Mouse (Mus musculus) 3134 (cell line): ENCODE results near the gene Arg1.

Experiments used
- DNase-seq: peaks from one replicate; pipeline ENCODE4 v3.0.0-alpha.2; 2011; ENCODE audit warnings: low spot score; ENCODE audit not compliant: insufficient read length; ENCODE audit errors: extremely low read depth

Arg1 gene

GRCm38 (mm10) chr10:24926962-24927720 lies at the start of gene Arg1:
Arg1 (minus strand) TSS chr10:24927484.
- no peak for DNase-seq

DNA sequence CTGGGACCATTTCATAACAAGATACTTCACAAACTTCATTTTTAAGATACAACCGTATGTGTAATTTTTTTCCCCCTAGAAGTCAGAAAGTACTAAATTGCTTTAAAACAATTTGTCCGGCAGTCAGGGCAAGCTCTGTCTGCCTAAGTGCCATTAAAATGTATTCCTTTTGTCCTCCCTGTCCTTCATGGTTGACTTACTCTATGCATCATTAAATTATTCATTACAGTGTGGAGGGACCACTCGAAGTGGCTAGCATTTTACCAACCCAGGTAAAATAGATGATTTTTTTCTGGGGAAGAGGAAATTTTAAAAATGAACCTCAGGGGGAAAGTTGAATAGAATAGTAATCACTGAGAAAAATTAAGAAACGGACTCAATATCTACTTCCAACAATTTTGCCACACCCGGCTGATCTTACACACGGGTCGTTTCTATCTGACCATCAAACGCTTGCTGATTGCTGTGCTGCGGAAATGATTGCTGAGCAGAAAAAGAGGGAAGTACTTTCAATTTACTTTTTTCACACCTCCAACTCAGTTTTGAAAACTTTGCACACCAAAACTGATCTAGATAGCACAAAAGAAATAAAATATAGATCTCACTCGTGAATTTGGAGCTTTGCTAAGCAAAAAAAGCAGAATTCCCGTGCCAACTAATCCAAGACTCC lies 46.7 kb upstream of the Arg1 start:
- DNase-seq = no peak

DNA sequence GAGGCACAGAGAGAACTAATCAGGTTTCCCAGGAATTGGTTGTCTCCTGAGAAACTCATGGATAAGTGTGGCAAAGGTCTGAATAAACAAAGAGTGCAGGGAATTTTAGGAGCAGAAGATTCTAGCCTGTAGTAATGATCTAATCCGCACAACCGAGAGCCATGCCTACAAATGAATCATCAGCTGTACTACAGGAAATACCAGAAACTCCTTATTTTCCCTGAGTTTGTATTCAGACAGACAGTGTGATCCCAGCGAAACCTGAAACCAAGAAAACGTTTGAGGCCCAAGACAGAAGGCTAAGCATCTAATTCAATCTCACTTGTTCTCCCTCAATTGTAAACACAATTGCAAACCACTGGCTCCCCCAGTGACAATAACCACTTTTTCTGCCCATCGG lies 46.1 kb upstream of the Arg1 start:
- DNase-seq = no peak

- DNase-seq = no peak
Measured at GRCm38 (mm10) chr10:24972923-24973322, 45.6 kb upstream of the Arg1 start.

DNA sequence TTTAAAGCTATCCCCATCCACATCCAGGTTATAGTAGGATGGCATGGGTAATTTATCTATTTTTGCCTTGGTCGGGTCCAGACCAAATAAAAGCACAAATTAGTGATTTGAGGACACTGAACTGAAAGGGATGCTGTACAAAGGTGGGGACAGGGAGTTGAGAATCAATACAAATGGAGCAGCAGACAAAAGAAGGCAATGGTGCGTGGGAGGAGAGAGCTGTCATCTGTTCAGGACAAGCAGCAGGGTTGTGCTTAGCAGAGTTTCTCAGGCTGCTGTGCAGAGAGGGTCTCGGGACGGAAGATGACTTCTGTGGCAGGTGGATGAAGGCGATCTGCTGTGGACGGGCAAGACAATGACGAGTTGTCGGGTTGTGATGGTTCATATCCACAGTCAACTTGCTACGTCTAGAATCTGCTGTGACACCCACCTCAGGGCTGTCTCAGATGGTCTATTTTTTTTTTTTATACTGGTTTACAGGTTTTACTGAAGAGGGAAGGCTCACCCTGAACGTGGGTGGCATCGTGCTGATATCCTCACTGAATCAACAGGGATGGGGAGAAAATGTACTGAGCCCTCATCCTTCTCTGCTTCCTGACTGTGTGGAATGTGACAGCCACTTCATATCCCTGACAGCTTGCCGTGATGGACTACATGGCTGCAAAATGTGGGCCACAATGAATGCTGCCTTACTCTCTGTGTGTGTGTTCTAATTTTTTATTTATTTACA lies 38.7 kb upstream of the Arg1 start:
- DNase-seq = no peak

DNA sequence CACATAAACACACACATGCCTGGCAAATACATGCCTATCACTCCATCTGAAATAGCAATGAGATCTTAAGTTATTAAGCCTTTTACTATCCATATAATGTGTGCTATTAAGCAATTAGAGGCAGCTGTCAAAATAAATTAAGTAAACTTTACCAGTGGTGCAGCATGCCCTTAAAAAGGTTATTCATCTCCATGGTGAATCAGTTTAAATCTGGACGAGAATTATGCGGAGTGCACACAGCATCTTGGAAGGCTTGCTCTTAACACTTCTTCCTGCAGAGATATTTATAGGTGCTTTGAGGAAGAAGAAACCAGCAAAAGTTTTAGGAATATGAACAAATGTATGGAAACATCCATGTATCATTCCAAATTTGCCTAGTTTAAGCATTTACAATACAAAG lies 34.6 kb upstream of the Arg1 start:
- no peak for DNase-seq

DNA sequence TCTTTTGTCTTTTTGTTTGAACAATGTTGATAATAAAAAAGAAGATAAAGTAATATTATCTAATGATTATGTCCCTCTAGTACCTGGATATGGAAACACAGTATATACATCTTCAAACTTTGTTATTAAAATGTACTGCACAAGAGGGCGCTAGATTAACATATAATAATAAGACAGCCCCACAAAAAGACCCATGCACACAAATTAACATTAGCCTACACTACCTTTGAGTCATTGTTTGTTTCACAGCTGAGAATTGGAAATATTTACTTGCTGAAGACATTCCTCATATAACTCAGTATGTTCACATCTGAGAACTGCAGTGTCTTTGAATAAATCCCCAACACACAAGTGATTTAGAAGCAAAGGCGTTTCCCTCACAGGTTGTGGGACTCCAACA lies 33.8 kb upstream of the Arg1 start:
- DNase-seq = no peak

DNA sequence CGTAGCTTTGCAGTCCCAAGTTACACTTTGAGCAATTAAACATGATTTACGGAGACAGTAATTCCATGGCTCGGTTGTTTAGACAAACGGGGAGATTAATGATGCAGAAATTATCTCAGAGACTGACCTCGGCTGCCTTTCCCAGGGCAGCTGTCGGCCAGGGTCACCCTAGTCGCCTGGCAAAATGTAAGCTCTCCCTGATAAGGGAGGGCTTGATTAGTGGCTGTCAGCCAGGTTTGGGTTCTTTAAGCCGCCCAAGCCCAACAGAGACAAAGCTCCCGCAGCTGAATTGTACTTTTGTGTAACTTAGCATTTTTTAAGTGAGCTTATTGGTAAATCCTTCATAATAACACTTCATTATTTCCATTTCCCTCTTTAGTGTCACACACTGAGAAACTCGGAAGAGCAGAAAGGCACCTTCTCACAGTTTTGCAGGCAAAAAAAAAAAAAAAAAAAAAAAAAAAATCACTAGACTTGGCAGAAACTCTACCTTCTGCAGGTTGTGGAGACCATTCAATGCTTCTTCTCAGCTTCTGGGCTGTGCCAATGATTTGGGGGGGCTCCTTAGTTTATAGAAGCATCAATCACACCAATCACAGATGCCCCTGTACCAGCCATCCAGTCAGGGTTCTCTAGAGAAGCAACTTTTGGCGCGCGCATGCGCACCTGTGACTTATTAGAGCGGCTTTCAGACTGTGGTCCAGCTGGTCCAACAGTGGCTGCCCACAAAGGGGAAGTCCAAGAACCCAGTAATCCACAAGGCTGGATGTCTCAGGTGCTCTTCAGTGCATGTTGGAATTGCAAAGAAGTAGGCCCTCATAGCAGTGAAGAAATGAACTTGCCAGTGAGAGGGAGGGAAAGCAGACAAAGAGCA lies 32.0 kb upstream of the Arg1 start:
- DNase-seq = no peak

- DNase-seq = no peak
Measured at GRCm38 (mm10) chr10:24958280-24959042, 31.2 kb upstream of the Arg1 start.

DNA sequence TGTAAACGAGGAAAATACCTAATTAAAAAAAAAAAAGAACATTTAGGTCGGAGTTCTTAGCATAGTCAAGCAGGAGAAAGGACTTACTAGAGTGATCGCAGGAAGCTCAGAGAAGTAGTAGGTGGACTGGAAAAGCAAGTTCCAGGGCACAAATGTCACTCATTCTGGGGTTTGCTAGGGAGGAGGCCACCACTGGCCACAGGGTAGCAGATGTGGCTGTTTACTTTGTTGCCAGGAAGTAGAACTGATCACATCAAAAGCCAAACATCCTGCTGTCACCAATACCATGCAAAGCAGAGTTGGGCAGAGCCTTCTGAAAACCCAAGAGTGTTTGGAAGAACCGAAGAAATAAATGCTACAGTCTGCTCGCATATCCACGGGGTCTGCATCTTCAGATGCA lies 26.6 kb upstream of the Arg1 start:
- no peak for DNase-seq

- DNase-seq = no peak
Measured at GRCm38 (mm10) chr10:24952549-24952948, 25.3 kb upstream of the Arg1 start.

DNA sequence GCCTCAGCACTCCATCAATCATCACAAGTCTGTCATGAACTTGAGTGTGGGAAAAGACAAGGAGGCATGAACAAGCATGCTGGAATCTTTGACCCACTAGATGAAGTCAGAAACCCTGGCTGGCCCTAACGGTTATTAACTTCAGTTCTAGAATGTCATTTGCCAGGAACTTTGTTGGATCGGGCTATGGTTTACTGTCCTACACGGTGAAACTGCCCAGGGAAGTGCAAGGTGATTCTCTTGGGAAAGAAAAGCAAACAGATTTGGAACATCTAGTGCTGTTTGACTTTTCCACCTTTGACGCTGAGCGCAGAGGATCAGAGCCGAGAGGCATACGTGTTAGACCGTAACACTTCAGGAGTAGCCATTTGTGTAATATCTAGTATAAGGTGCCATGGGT lies 24.3 kb upstream of the Arg1 start:
- no peak for DNase-seq

GRCm38 (mm10) chr10:24950223-24950622 lies 22.9 kb upstream of the Arg1 start:
- no peak for DNase-seq

- DNase-seq = no peak
Measured at GRCm38 (mm10) chr10:24948278-24948677, 21.0 kb upstream of the Arg1 start.

- no peak for DNase-seq
Measured at GRCm38 (mm10) chr10:24947871-24948270, 20.6 kb upstream of the Arg1 start.

GRCm38 (mm10) chr10:24930143-24930542 lies 2.9 kb upstream of the Arg1 start:
- DNase-seq = no peak

DNA sequence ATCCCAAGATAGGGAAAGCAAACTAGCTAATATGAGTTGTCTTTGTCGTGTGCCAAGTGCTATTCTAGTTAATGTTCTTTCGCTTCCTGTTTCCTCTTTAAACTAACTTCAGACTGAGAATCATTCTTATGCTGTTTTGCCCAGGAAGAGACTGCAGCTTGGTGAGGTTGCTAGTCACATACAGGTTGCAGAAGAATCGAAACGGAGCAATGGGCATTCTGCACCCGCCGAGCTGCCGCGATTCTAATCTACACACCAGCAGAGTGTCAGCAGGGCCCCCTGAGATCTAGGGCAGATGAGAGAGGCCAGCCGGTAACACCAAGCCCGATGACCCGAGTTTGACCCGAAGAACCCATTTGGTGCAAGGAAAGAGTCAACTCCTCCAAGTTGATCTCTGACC lies 788 bp upstream of the Arg1 start:
- DNase-seq = no peak

DNA sequence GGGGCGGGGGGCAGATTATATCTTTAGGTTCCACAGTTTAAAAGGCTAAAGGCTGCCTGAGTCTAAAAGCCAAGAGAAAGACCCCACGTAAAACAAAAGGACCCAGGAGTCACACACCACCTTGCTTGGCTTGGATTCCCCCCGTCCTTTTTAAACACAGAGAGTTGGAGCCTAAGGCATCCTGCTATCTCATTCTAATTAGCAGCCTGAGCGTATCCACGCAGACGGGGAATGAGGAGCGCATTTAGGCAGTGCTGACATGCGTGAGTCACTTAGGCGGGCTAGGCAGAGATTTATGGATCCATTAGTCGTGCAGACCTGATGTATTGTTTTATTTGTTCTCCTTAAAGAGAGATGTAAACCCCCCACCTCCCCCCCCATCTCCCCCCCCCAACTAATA lies 904 bp downstream of the Arg1 start:
- DNase-seq = no peak

DNA sequence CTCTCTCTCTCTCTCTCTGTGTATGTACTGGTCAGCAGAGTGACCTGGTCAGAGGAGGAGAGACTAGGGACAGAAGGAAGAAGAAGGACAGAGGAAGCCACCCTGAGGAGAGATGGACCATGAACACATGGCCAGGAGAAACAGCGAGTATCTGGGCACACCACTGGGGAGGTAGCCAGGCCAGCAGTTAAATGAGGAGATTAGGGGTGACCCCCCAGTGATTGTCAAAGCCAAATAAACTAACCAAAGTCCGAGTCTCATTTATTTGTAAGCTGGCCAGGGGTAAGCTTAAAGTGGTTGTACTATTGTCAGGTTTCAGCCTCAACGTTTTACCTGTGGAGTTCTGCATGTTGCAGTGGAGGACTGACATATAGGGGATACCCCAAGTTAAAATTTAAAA lies 3.0 kb downstream of the Arg1 start:
- no peak for DNase-seq

GRCm38 (mm10) chr10:24922977-24923376 lies 4.3 kb downstream of the Arg1 start:
- DNase-seq = no peak
